Mouse (Mus musculus): Measurements from ENCODE around the gene Olfr704. TPM values are rescaled to one million over a fixed set of nuclear protein-coding genes. Genes with fewer than 3 reads are reported as not detected.
"Not testable (repeated sequence)": the region's sequence is repeated elsewhere in the genome, so short reads cannot be mapped to it uniquely, and the experiment has no call there.

The Olfr704 gene
- not detected for total RNA-seq (2021)
- long read RNA-seq, experiment 1 = 0 reads
- long read RNA-seq, experiment 2 = 0 reads

- Histone ChIP-seq H3K27ac (no peak within 1 kb of the TSS), H3K4me3 (no peak within 1 kb of the TSS)
- TF ChIP-seq CTCF (IDR thresholded peaks at IDR 0.05) = no peak
- DNase-seq (ENCODE audit: extremely low spot score in 1 of 2, low spot score in 2 of 2) = no peak
- intact Hi-C loops (cut with DNase I) = no loop called here
Observed at GRCm38 (mm10) chr7:106862885-106863284, at the start of gene Olfr704. Gene Olfr704 (plus strand): TSS chr7:106863185.

GRCm38 (mm10) chr7:106813829-106814228, 49.2 kb upstream of the Olfr704 start, which contains the start of gene Olfr701:
Gene Olfr701 (plus strand): TSS chr7:106814129.
- no peak within 1 kb of the TSS for H3K4me3 ChIP-seq
- intact Hi-C loops (cut with DNase I) = no loop called here

GRCm38 (mm10) chr7:106815775-106816174, 47.2 kb upstream of the Olfr704 start:
- TF ChIP-seq CTCF (IDR thresholded peaks at IDR 0.05) = peak; percentile 51
- intact Hi-C loops (cut with DNase I) = no loop called here
- Histone ChIP-seq H3K4me3 (no peak overlapping the region), H3K27ac (no peak overlapping the region)
- no peak for DNase-seq (ENCODE audit: extremely low spot score in 1 of 2, low spot score in 2 of 2)

More at GRCm38 (mm10) chr7:106813829-106814228, 49.2 kb upstream of the Olfr704 start, which contains the start of gene Olfr701:
- TF ChIP-seq CTCF (IDR thresholded peaks at IDR 0.05) = no peak
- no peak within 1 kb of the TSS for H3K27ac ChIP-seq
- no peak for DNase-seq (ENCODE audit: extremely low spot score in 1 of 2, low spot score in 2 of 2)

GRCm38 (mm10) chr7:106818414-106818813, 44.6 kb upstream of the Olfr704 start:
- no peak for TF ChIP-seq CTCF (IDR thresholded peaks at IDR 0.05)
- no peak overlapping the region for H3K4me3 ChIP-seq
- no peak overlapping the region for H3K27ac ChIP-seq
- no peak for DNase-seq (ENCODE audit: extremely low spot score in 1 of 2, low spot score in 2 of 2)
- intact Hi-C loops (cut with DNase I) = no loop called here

- Histone ChIP-seq H3K27ac (no peak within 1 kb of the TSS), H3K4me3 (no peak within 1 kb of the TSS)
- TF ChIP-seq CTCF (IDR thresholded peaks at IDR 0.05) = no peak
- intact Hi-C loops (cut with DNase I) = no loop called here
- DNase-seq (ENCODE audit: extremely low spot score in 1 of 2, low spot score in 2 of 2) = no peak
Observed at GRCm38 (mm10) chr7:106833793-106834192, 29.2 kb upstream of the Olfr704 start, which contains the start of gene Olfr702. Gene Olfr702 (minus strand): TSS chr7:106833893.

- TF ChIP-seq CTCF (IDR thresholded peaks at IDR 0.05) = no peak
- intact Hi-C loops (cut with DNase I) = no loop called here
- Histone ChIP-seq H3K4me3 (no peak within 1 kb of the TSS), H3K27ac (no peak within 1 kb of the TSS)
- no peak for DNase-seq (ENCODE audit: extremely low spot score in 1 of 2, low spot score in 2 of 2)
Observed at GRCm38 (mm10) chr7:106843060-106843459, 19.9 kb upstream of the Olfr704 start, which contains the start of gene Olfr703. Gene Olfr703 (plus strand): TSS chr7:106843360.

- Histone ChIP-seq H3K27ac (no peak within 1 kb of the TSS), H3K4me3 (no peak within 1 kb of the TSS)
- DNase-seq (ENCODE audit: extremely low spot score in 1 of 2, low spot score in 2 of 2) = no peak
- intact Hi-C loops (cut with DNase I) = no loop called here
- no peak for TF ChIP-seq CTCF (IDR thresholded peaks at IDR 0.05)
Observed at GRCm38 (mm10) chr7:106876791-106877190, 13.8 kb downstream of the Olfr704 start, which contains the start of gene Olfr705. Gene Olfr705 (minus strand): TSS chr7:106876891.

GRCm38 (mm10) chr7:106888062-106888461, 25.1 kb downstream of the Olfr704 start, which contains the start of gene Olfr706:
Gene Olfr706 (minus strand): TSS chr7:106888162.
- no peak for DNase-seq (ENCODE audit: extremely low spot score in 1 of 2, low spot score in 2 of 2)
- TF ChIP-seq CTCF (IDR thresholded peaks at IDR 0.05) = no peak
- Histone ChIP-seq H3K4me3 (no peak within 1 kb of the TSS), H3K27ac (no peak within 1 kb of the TSS)
- intact Hi-C loops (cut with DNase I) = no loop called here

- DNase-seq (ENCODE audit: extremely low spot score in 1 of 2, low spot score in 2 of 2); H3K4me3 ChIP-seq; intact Hi-C loops (cut with DNase I); H3K27ac ChIP-seq: not testable (repeated sequence)
Observed at GRCm38 (mm10) chr7:106901141-106901540, 38.2 kb downstream of the Olfr704 start, which contains the start of gene Olfr707. Gene Olfr707 (minus strand): TSS chr7:106901241.

GRCm38 (mm10) chr7:106907676-106908075, 44.7 kb downstream of the Olfr704 start, which contains the start of gene Olfr1532-ps1:
Gene Olfr1532-ps1 (plus strand): TSS chr7:106908001.
- intact Hi-C loops (cut with DNase I) = no loop called here
- H3K27ac ChIP-seq = no peak within 1 kb of the TSS
- DNase-seq (ENCODE audit: extremely low spot score in 1 of 2, low spot score in 2 of 2) = no peak
- H3K4me3 ChIP-seq = no peak within 1 kb of the TSS
- TF ChIP-seq CTCF (IDR thresholded peaks at IDR 0.05) = no peak; the same call in 1 of the 2 replicates

Other genes with a start within 250 kb of the Olfr704 start
- not detected for gene Olfr693, start 182.6 kb upstream of the Olfr704 start, total RNA-seq (2021)
- gene Olfr694, start 171.4 kb upstream of the Olfr704 start, total RNA-seq (2021) = not detected
- not detected for gene Olfr695, start 146.8 kb upstream of the Olfr704 start, total RNA-seq (2021)
- not detected for gene Olfr697, start 120.7 kb upstream of the Olfr704 start, total RNA-seq (2021)
- gene Olfr698, start 107.8 kb upstream of the Olfr704 start, total RNA-seq (2021) = not detected
- not detected for gene Olfr699, start 70.0 kb upstream of the Olfr704 start, total RNA-seq (2021)
- not detected for gene Olfr700, start 54.4 kb upstream of the Olfr704 start, total RNA-seq (2021)
- not detected for gene Olfr701, start 49.1 kb upstream of the Olfr704 start, total RNA-seq (2021)
- not detected for gene Olfr702, start 29.3 kb upstream of the Olfr704 start, total RNA-seq (2021)
- gene Olfr703, start 19.8 kb upstream of the Olfr704 start, total RNA-seq (2021) = not detected
- gene Olfr705, start 13.7 kb downstream of the Olfr704 start, total RNA-seq (2021) = not detected
- not detected for gene Olfr706, start 25.0 kb downstream of the Olfr704 start, total RNA-seq (2021)
- not detected for gene Olfr707, start 38.1 kb downstream of the Olfr704 start, total RNA-seq (2021)
- not detected for gene Olfr1532-ps1, start 44.8 kb downstream of the Olfr704 start, total RNA-seq (2021)
- not detected for gene Olfr709-ps1, start 69.0 kb downstream of the Olfr704 start, total RNA-seq (2021)
- gene Olfr710, start 85.1 kb downstream of the Olfr704 start, total RNA-seq (2021) = not detected
- gene Olfr6, start 100.8 kb downstream of the Olfr704 start, total RNA-seq (2021) = not detected
- gene Olfr711, start 112.3 kb downstream of the Olfr704 start, total RNA-seq (2021) = not detected
- gene Olfr2, start 142.9 kb downstream of the Olfr704 start, total RNA-seq (2021) = not detected
- not detected for gene Olfr713, start 168.0 kb downstream of the Olfr704 start, total RNA-seq (2021)
- not detected for gene Olfr714, start 207.8 kb downstream of the Olfr704 start, total RNA-seq (2021)
- gene Olfr17, start 230.0 kb downstream of the Olfr704 start, total RNA-seq (2021) = not detected
- gene Olfr715b, start 247.2 kb downstream of the Olfr704 start, total RNA-seq (2021) = not detected